Mouse (Mus musculus) embryonic facial prominence, embryonic 13.5 days (tissue): Measurements from ENCODE around the gene Sp1. TPM values are rescaled to one million over a fixed set of nuclear protein-coding genes. Genes with fewer than 3 reads are reported as not detected.

Experiments
- polyA plus RNA-seq: library from polyadenylated mRNA; unstranded; fragments of >200 nt; fragmentation: Nextera tagmentation; extraction: Ambion mirVana; gene quantifications from 2 replicates; pipeline ENCODE4 v1.2.1, GENCODE M21; 2015

Gene Sp1
- polyA plus RNA-seq, 1 experiment from 2014 or later = 12.3 TPM

Other genes starting within 250 kb of the Sp1 start
- gene Zfp740, start 202.9 kb upstream of the Sp1 start, polyA plus RNA-seq = 82.4 and 86.3 TPM in 2 replicates
- 89.6 and 102 TPM in 2 replicates for gene Csad, start 201.4 kb upstream of the Sp1 start, polyA plus RNA-seq
- gene Itgb7, start 174.2 kb upstream of the Sp1 start, polyA plus RNA-seq = 3.0 and 3.3 TPM in 2 replicates
- gene Rarg, start 148.6 kb upstream of the Sp1 start, polyA plus RNA-seq = 135 and 143 TPM in 2 replicates
- gene Gm9918, start 135.6 kb upstream of the Sp1 start, polyA plus RNA-seq = 1.9 and 2.3 TPM in 2 replicates
- gene Mfsd5, start 126.7 kb upstream of the Sp1 start, polyA plus RNA-seq = 60.3 and 67.3 TPM in 2 replicates
- gene Espl1, start 109.9 kb upstream of the Sp1 start, polyA plus RNA-seq = 25.3 and 26.4 TPM in 2 replicates
- 458 and 502 TPM in 2 replicates for gene Pfdn5, start 80.0 kb upstream of the Sp1 start, polyA plus RNA-seq
- 109 TPM in 2 replicates for gene Myg1, start 74.4 kb upstream of the Sp1 start, polyA plus RNA-seq
- 72.9 and 80.6 TPM in 2 replicates for gene Aaas, start 55.4 kb upstream of the Sp1 start, polyA plus RNA-seq
- gene Sp7, start 39.0 kb upstream of the Sp1 start, polyA plus RNA-seq = 24.1 and 32.7 TPM in 2 replicates
- gene Amhr2, start 39.2 kb downstream of the Sp1 start, polyA plus RNA-seq = not detected in 2 replicates
- 74.8 and 79.2 TPM in 2 replicates for gene Prr13, start 52.9 kb downstream of the Sp1 start, polyA plus RNA-seq
- gene Pcbp2, start 64.4 kb downstream of the Sp1 start, polyA plus RNA-seq = 262 and 269 TPM in 2 replicates
- 5.2 and 9.0 TPM in 2 replicates for gene Gm10337, start 97.6 kb downstream of the Sp1 start, polyA plus RNA-seq
- 24.1 and 25.2 TPM in 2 replicates for gene Map3k12, start 110.9 kb downstream of the Sp1 start, polyA plus RNA-seq
- 100 and 110 TPM in 2 replicates for gene Tarbp2, start 112.0 kb downstream of the Sp1 start, polyA plus RNA-seq
- 2.9 and 3.8 TPM in 2 replicates for gene Npff, start 118.8 kb downstream of the Sp1 start, polyA plus RNA-seq
- gene Gm28047, start 218.9 kb downstream of the Sp1 start, polyA plus RNA-seq = not detected in 2 replicates
- gene Atf7, start 219.3 kb downstream of the Sp1 start, polyA plus RNA-seq = 44.9 and 46.2 TPM in 2 replicates